Mouse (Mus musculus) liver, postnatal 0 days (tissue): ENCODE results near the gene Kyat1. TPM values are rescaled to one million over a fixed set of nuclear protein-coding genes. Genes with fewer than 3 reads are reported as not detected.

Source experiments
- ATAC-seq: fragments of 200-750 bp; cut with Nextera tagmentation; 2 replicates; pipeline ENCODE4 v1.8.0; 2017; ENCODE audit warnings: mild to moderate bottlenecking, moderate library complexity
- DNase-seq: peaks from one replicate; pipeline ENCODE4 v3.0.0-alpha.2; 2016
- H3K27ac ChIP-seq: fragments of 300-500 bp; sonication (generic); 2 replicates; pipeline ENCODE4 v1.5.1; 2014; ENCODE audit warnings: antibody characterized with exemption, moderate library complexity, mild to moderate bottlenecking, low read depth
- H3K27me3 ChIP-seq: fragments of 300-500 bp; sonication (generic); 2 replicates; pipeline ENCODE4 v1.6.1; 2014; ENCODE audit warnings: low read length, control low read depth, mixed read lengths; ENCODE audit not compliant: insufficient read depth
- H3K36me3 ChIP-seq: fragments of 300-500 bp; sonication (generic); replicated peaks from 2 replicates; pipeline ENCODE4 v1.6.1; 2014; ENCODE audit warnings: mild to moderate bottlenecking, control low read depth, low read length, moderate library complexity, mixed read lengths; ENCODE audit not compliant: insufficient read depth
- H3K4me1 ChIP-seq: fragments of 300-500 bp; sonication (generic); 2 replicates; pipeline ENCODE4 v1.6.1; 2014; ENCODE audit warnings: antibody characterized with exemption, mild to moderate bottlenecking, control low read depth; ENCODE audit not compliant: insufficient read depth
- H3K4me2 ChIP-seq: fragments of 300-500 bp; sonication (generic); 2 replicates; pipeline ENCODE4 v1.6.1; 2014; ENCODE audit warnings: low read depth, mild to moderate bottlenecking, low read length, moderate library complexity, mixed read lengths
- H3K4me3 ChIP-seq: fragments of 300-500 bp; sonication (generic); 2 replicates; pipeline ENCODE4 v1.5.1; 2014; ENCODE audit warnings: low read depth, low read length
- H3K9ac ChIP-seq: fragments of 300-500 bp; sonication (generic); replicated peaks from 2 replicates; pipeline ENCODE4 v1.6.1; 2014; ENCODE audit warnings: mild to moderate bottlenecking, moderate library complexity
- H3K9me3 ChIP-seq: fragments of 300-500 bp; sonication (generic); 2 replicates; pipeline ENCODE4 v1.6.1; 2016; ENCODE audit warnings: mild to moderate bottlenecking, control low read depth, low read length, mixed read lengths
- CTCF ChIP-seq: sonication (generic); IDR thresholded peaks from 2 replicates; pipeline ENCODE4 v1.5.1; 2016; ENCODE audit warnings: antibody characterized with exemption, low read depth
- EP300 ChIP-seq: IDR thresholded peaks from 2 replicates; pipeline ENCODE4 v1.6.1; 2016; ENCODE audit warnings: antibody characterized with exemption, low read depth, mild to moderate bottlenecking
- WGBS: fragments of 180-500 bp; shearing (Covaris S2); extraction: QIAGEN DNeasy Blood & Tissue Kit; methylation state at CpG from one replicate; pipeline ENCODE4 v1.1.7; 2014; ENCODE audit not compliant: insufficient replicate concordance; 5-methylcytosine and 5-hydroxymethylcytosine counted together
- polyA plus RNA-seq: library from polyadenylated mRNA; unstranded; fragments of >200 nt; fragmentation: Nextera tagmentation; extraction: Ambion mirVana; gene quantifications from 2 replicates; pipeline ENCODE4 v1.2.1, GENCODE M21; 2015

Gene Kyat1
- polyA plus RNA-seq, 1 experiment from 2014 or later, result 32.3 TPM

DNA sequence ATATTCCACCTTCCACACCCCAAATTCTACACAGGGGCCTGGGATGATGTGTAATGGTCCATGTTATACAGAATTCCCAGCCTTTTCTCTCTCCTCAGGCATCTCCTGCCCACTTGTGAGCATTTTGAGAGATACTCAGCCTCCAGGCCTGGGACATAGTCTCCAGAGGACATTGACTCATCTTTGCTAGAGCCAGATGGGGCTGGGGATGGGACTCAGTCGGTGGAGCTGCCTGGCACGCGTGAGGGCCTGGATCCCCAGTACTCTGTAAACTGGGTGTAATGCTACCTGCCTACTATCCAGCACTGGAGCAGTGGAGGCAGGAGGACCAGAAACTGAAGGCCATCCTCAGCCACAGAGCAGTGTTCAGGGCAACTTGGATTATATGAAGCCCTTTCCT, 43.5 kb upstream of the Kyat1 start:
- 92% methylated on average over 3 of the region's 3 CpGs for WGBS

DNA sequence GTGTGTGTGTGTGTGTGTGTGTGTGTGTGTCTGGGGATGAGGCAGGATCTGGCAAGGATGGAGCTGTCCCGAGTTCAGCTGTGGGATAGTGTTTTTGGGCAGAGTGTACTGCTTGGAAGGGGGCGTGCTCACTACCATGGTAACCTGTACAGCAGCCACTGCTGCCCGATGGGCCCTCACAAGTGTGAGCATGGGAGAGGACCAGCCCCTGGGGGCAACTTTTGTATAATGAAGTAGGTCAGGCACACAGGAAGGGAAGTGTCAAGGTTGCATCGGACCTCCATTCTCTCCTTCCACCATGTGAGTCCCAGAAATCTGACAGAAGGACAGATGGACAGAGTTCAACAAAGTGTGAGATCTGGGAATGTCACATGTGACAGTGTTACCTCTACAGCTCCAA, 42.0 kb upstream of the Kyat1 start:
- Histone ChIP-seq H3K27ac (no peak overlapping the region), H3K4me3 (no peak overlapping the region), H3K4me2 (no peak overlapping the region), H3K9me3 (no peaks in the 10 kb centered on the region), H3K36me3 (peaks cover 49% of the 10 kb centered on the region), H3K4me1 (peaks cover 46% of the 10 kb centered on the region), H3K27me3 (no peaks in the 10 kb centered on the region), H3K9ac (no peak overlapping the region)
- no peak for TF ChIP-seq CTCF
- TF ChIP-seq EP300, result no peak
- no peak for DNase-seq
- ATAC-seq, result no peak
- 56% methylated on average over 4 of the region's 4 CpGs for WGBS

More for the DNA sequence above, 43.5 kb upstream of the Kyat1 start:
- H3K27ac ChIP-seq, result no peak overlapping the region
- TF ChIP-seq CTCF (no peak), EP300 (no peak)
- no peak overlapping the region for H3K4me2 ChIP-seq
- no peaks in the 10 kb centered on the region for H3K27me3 ChIP-seq
- peaks cover 34% of the 10 kb centered on the region for H3K4me1 ChIP-seq
- no peak overlapping the region for H3K4me3 ChIP-seq
- H3K9me3 ChIP-seq, result no peaks in the 10 kb centered on the region
- peak overlapping the region; percentile 21 for H3K9ac ChIP-seq
- no peak for ATAC-seq
- peaks cover 36% of the 10 kb centered on the region for H3K36me3 ChIP-seq
- no peak for DNase-seq

DNA sequence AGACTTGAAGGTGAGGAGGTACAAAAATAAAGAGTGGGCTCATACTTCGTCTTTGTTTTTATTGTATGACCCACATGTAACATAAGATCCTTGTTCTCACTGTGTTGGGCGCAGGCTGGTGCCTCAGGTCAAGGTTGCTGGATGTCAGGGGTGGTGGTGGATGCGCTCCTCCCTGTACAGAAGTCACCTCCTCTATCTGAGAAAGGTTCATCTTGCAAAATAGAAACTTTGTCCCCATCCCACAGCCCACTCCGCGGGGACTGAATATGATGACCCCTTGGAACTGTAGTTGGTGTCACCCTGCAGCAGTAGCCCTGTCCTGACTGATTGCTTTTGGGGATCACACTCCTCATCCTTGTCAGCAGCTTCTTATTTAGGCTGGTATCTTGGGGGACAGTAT, 41.4 kb upstream of the Kyat1 start:
- Histone ChIP-seq H3K36me3 (peaks cover 50% of the 10 kb centered on the region), H3K9me3 (no peaks in the 10 kb centered on the region), H3K4me3 (no peak overlapping the region), H3K27ac (0 out of 2 replicates have a peak overlapping the region, but pooled peaks have one; percentile 7), H3K4me2 (no peak overlapping the region), H3K4me1 (peaks cover 43% of the 10 kb centered on the region), H3K9ac (no peak overlapping the region), H3K27me3 (no peaks in the 10 kb centered on the region)
- TF ChIP-seq CTCF (no peak), EP300 (no peak)
- no peak for DNase-seq
- ATAC-seq, result peak; percentile 18; the same call in 1 of the 2 replicates
- WGBS, result 77% methylated on average over 5 of the region's 5 CpGs

DNA sequence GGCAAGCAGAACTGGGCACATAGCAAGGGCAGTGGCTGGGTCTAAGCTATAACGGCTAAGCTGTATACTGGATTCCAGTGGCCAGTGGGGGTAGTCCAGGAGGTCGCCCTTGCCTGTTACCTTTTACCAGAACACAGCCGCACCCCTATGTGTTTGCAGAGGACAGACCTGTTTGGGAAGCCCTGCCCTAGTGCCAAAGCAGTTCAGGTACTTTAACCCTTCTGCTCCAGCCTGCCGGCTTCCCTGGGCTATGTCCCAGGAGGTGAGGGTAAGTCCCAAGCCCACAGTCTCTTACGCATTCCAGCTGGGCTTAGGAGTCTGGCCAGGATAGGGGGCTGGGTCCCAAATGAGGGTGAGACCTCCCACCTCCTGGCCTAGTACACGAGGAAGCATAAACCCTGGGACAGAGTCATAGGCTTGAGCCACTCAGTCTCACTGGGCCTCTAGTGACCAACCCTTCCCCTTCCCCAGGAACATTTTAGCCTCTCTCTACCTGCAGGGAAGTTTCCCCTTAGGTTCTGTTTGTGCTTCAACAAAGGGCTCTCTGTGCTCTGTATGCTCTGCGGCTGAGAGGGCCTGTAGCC, 39.0 kb upstream of the Kyat1 start:
- ATAC-seq (peak; percentile 28), DNase-seq (no peak)
- Histone ChIP-seq H3K27ac (peak overlapping the region; percentile 7), H3K4me2 (no peak overlapping the region), H3K27me3 (no peaks in the 10 kb centered on the region), H3K9ac (no peak overlapping the region), H3K4me3 (no peak overlapping the region), H3K4me1 (peaks cover 59% of the 10 kb centered on the region), H3K36me3 (peaks cover 60% of the 10 kb centered on the region), H3K9me3 (no peaks in the 10 kb centered on the region)
- TF ChIP-seq CTCF (no peak), EP300 (no peak)
- 64% methylated on average over 7 of the region's 7 CpGs for whole genome bisulfite sequencing

DNA sequence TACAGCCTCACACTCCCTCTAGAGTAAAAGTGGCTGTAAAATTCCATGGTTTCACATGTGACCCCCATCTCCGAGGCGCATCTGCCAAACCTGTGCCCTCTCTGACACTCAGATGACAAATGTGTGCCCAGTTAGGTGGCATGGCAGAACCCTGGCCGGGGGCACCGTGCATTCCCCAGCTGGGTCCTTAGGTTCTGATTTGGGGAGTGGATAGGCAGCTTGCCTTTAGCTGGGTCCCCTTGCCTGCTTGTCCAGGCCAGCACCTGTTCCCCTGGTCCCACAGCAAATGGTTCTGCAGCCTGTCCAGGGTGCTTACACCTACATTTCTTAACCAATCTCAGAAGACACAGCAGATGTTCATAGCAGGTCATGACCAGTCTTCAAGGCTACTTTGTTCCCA, 37.7 kb upstream of the Kyat1 start:
- H3K4me2 ChIP-seq, result no peak overlapping the region
- peaks cover 49% of the 10 kb centered on the region for H3K36me3 ChIP-seq
- no peaks in the 10 kb centered on the region for H3K27me3 ChIP-seq
- H3K4me3 ChIP-seq, result no peak overlapping the region
- TF ChIP-seq EP300 (no peak), CTCF (no peak)
- WGBS, result 90% methylated on average over 4 of the region's 4 CpGs
- DNase-seq (no peak), ATAC-seq (no peak)
- peak overlapping the region; percentile 76 for H3K27ac ChIP-seq
- no peak overlapping the region for H3K9ac ChIP-seq
- H3K4me1 ChIP-seq, result peaks cover 72% of the 10 kb centered on the region
- no peaks in the 10 kb centered on the region for H3K9me3 ChIP-seq

DNA sequence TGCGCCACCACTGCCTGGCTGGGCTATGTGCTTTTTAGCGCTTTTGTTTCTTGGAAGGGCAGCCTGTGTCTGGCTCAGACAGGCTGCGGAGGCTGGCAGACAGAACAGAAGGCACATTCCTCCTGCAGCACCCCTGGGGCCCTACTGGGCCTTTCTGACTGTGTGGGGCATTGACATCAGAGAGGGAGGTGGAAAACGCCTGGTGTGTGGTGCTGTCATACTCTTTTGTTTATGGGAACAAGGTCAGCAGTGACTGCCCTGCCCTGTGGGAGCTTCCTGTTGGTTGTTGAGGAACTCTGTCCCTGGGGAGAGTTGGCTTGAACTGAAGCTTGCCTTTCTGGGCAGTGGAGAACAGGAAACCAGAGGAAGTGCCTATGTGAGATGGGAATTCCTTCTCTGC, 36.9 kb upstream of the Kyat1 start:
- Histone ChIP-seq H3K4me1 (peaks cover 74% of the 10 kb centered on the region), H3K27me3 (no peaks in the 10 kb centered on the region), H3K4me3 (no peak overlapping the region), H3K27ac (peak overlapping the region; percentile 76), H3K36me3 (peaks cover 43% of the 10 kb centered on the region), H3K4me2 (no peak overlapping the region), H3K9me3 (no peaks in the 10 kb centered on the region), H3K9ac (no peak overlapping the region)
- DNase-seq, result peak; percentile 45
- ATAC-seq, result peak; percentile 49
- WGBS, result 65% methylated on average over 4 of the region's 4 CpGs
- TF ChIP-seq EP300 (peak; percentile 36; the same call in 1 of the 2 replicates), CTCF (no peak)
